In genomic region chr16:25064538-25064937, GRCm38 (mm10) we compare ENCODE assay signal across 8 mouse cellular contexts.
A peak's percentile ranks its signal among the peaks of the same experiment; 100 is the strongest.
DNase-seq lines count a peak whose midpoint lies in the region; ATAC-seq and TF ChIP-seq lines count a peak whose summit lies in the region.

No protein-coding gene starts in this region.

- WGBS in kidney, postnatal 0 days = 11% methylated on average over 4 of the region's 4 CpGs
- WGBS in liver, embryonic 11.5 days = 12% methylated on average over 4 of the region's 4 CpGs
- 17% methylated on average over 4 of the region's 4 CpGs for WGBS in neural tube, embryonic 12.5 days
- WGBS in stomach, embryonic 14.5 days = 14% methylated on average over 4 of the region's 4 CpGs

- peak; percentile 87 for ATAC-seq in common myeloid progenitor, adult 5-6 weeks (replicated peaks; ENCODE audit: low read depth, poor library complexity, severe bottlenecking)
- peak; percentile 57; the same call in 1 of the 2 replicates for ATAC-seq in kidney, postnatal 0 days (replicated peaks; ENCODE audit: low FRiP score, low read depth)
- no peak for ATAC-seq in liver, embryonic 11.5 days (replicated peaks; ENCODE audit: low FRiP score)
- peak; percentile 57 for ATAC-seq in neural tube, embryonic 12.5 days (ENCODE audit: low FRiP score, low read depth)
- ATAC-seq in stomach, embryonic 14.5 days (ENCODE audit: insufficient number of reproducible peaks, insufficient read depth, low FRiP score, low read depth) = 0 out of 2 replicates have a peak, but pooled peaks have one; percentile 30

- H3K27me3 ChIP-seq in kidney, postnatal 0 days (ENCODE audit: insufficient read depth, low read length) = no peaks in the 10 kb centered on the region
- no peaks in the 10 kb centered on the region for H3K27me3 ChIP-seq in liver, embryonic 11.5 days (replicated peaks; ENCODE audit: control insufficient read depth, insufficient read depth, low read length)
- no peaks in the 10 kb centered on the region for H3K27me3 ChIP-seq in neural tube, embryonic 12.5 days (replicated peaks)
- H3K27me3 ChIP-seq in stomach, embryonic 14.5 days (ENCODE audit: control insufficient read depth, insufficient read depth, low read length) = no peaks in the 10 kb centered on the region

- peak; percentile 55 for DNase-seq in 3134 (ENCODE audit: extremely low read depth, insufficient read length, low spot score)
- DNase-seq in adipocyte (ENCODE audit: low spot score) = peak; percentile 99
- peak; percentile 88 for DNase-seq in gastrocnemius, postnatal 14 days
- DNase-seq in kidney, postnatal 0 days (ENCODE audit: low spot score) = peak; percentile 92
- DNase-seq in liver, embryonic 11.5 days (ENCODE audit: low spot score) = peak; percentile 71

- H3K27ac ChIP-seq in kidney, postnatal 0 days = no peak overlapping the region
- H3K27ac ChIP-seq in liver, embryonic 11.5 days (ENCODE audit: low read depth, low read length) = no peak overlapping the region
- no peak overlapping the region for H3K27ac ChIP-seq in neural tube, embryonic 12.5 days
- H3K27ac ChIP-seq in stomach, embryonic 14.5 days (ENCODE audit: low read length) = no peak overlapping the region

- H3K9ac ChIP-seq in kidney, postnatal 0 days (ENCODE audit: low read depth, low read length) = no peak overlapping the region
- H3K9ac ChIP-seq in liver, embryonic 11.5 days (ENCODE audit: low read depth, low read length) = no peak overlapping the region
- H3K9ac ChIP-seq in neural tube, embryonic 12.5 days = no peak overlapping the region
- H3K9ac ChIP-seq in stomach, embryonic 14.5 days (replicated peaks; ENCODE audit: low read depth, low read length) = no peak overlapping the region

- H3K4me3 ChIP-seq in kidney, postnatal 0 days (replicated peaks; ENCODE audit: low read depth, low read length) = no peak overlapping the region
- no peak overlapping the region for H3K4me3 ChIP-seq in liver, embryonic 11.5 days (ENCODE audit: low read depth, low read length)
- H3K4me3 ChIP-seq in neural tube, embryonic 12.5 days = no peak overlapping the region
- H3K4me3 ChIP-seq in stomach, embryonic 14.5 days (ENCODE audit: low read depth, low read length) = no peak overlapping the region

- no peaks in the 10 kb centered on the region for H3K36me3 ChIP-seq in kidney, postnatal 0 days (ENCODE audit: insufficient read depth, low read length)
- no peaks in the 10 kb centered on the region for H3K36me3 ChIP-seq in liver, embryonic 11.5 days (ENCODE audit: control insufficient read depth, insufficient read depth, low read length)
- H3K36me3 ChIP-seq in neural tube, embryonic 12.5 days = no peaks in the 10 kb centered on the region
- no peaks in the 10 kb centered on the region for H3K36me3 ChIP-seq in stomach, embryonic 14.5 days (ENCODE audit: control insufficient read depth, insufficient read depth, low read length)

- intact Hi-C loops in gastrocnemius, postnatal 14 days (cut with DNase I; ENCODE audit: low total_unique reads) = loop anchor here (5.0 kb wide), 1 partner anchor 1082 kb away; no protein-coding TSS in a partner anchor

- H3K9me3 ChIP-seq in kidney, postnatal 0 days (replicated peaks; ENCODE audit: low read length) = no peaks in the 10 kb centered on the region
- no peaks in the 10 kb centered on the region for H3K9me3 ChIP-seq in liver, embryonic 11.5 days (ENCODE audit: control insufficient read depth, low read length)
- no peaks in the 10 kb centered on the region for H3K9me3 ChIP-seq in neural tube, embryonic 12.5 days
- H3K9me3 ChIP-seq in stomach, embryonic 14.5 days (ENCODE audit: control insufficient read depth, low read depth, low read length) = no peaks in the 10 kb centered on the region

- TF ChIP-seq CTCF in kidney, postnatal 0 days (IDR thresholded peaks at IDR 0.05; ENCODE audit: low read depth) = peak; percentile 93

- H3K4me1 ChIP-seq in kidney, postnatal 0 days (replicated peaks; ENCODE audit: insufficient read depth, low read length) = peaks cover 16% of the 10 kb centered on the region
- H3K4me1 ChIP-seq in liver, embryonic 11.5 days (replicated peaks; ENCODE audit: control insufficient read depth, insufficient read depth, low read length) = peaks cover 3% of the 10 kb centered on the region
- H3K4me1 ChIP-seq in neural tube, embryonic 12.5 days = peaks cover 9% of the 10 kb centered on the region
- H3K4me1 ChIP-seq in stomach, embryonic 14.5 days (ENCODE audit: control insufficient read depth, insufficient read depth, low read length) = peaks cover 7% of the 10 kb centered on the region; the same call in 1 of the 2 replicates

- no peak overlapping the region for H3K4me2 ChIP-seq in kidney, postnatal 0 days (ENCODE audit: low read length)
- no peak overlapping the region for H3K4me2 ChIP-seq in liver, embryonic 11.5 days
- no peak overlapping the region for H3K4me2 ChIP-seq in neural tube, embryonic 12.5 days (replicated peaks)
- H3K4me2 ChIP-seq in stomach, embryonic 14.5 days (replicated peaks; ENCODE audit: low read depth, low read length) = no peak overlapping the region
